Mouse (Mus musculus) frontal cortex, postnatal 10 days (tissue): ENCODE results near the gene Musk.

ENCODE experiments used
- DNase-seq, 2 experiments: peaks; one replicate each; pipeline ENCODE4 v3.0.0; 2022; ENCODE audit warnings: low spot score in 2 of 2, mixed read lengths in 1 of 2

Musk gene

GRCm38 (mm10) chr4:58413188-58414185, 127.7 kb downstream of the Musk start:
- no peak for DNase-seq

- DNase-seq: no peak
Measured at GRCm38 (mm10) chr4:58415537-58415936, 129.8 kb downstream of the Musk start.

- DNase-seq: no peak
Measured at GRCm38 (mm10) chr4:58417319-58417718, 131.6 kb downstream of the Musk start.

GRCm38 (mm10) chr4:58419225-58419624, 133.5 kb downstream of the Musk start:
- no peak for DNase-seq

GRCm38 (mm10) chr4:58423276-58423930, 137.6 kb downstream of the Musk start:
- no peak for DNase-seq
